Mouse (Mus musculus) kidney, embryonic 16.5 days (tissue): ENCODE results near the gene Ppa1. TPM values are rescaled to one million over a fixed set of nuclear protein-coding genes. Genes with fewer than 3 reads are reported as not detected.
A peak's percentile ranks its signal among the peaks of the same experiment; 100 is the strongest.
"Not testable (repeated sequence)": the region's sequence is repeated elsewhere in the genome, so short reads cannot be mapped to it uniquely, and the experiment has no call there.

ENCODE experiments used
- ATAC-seq: fragments of 200-750 bp; cut with Nextera tagmentation; 2 replicates; pipeline ENCODE4 v1.8.0; 2017; ENCODE audit warnings: moderate TSS enrichment; ENCODE audit not compliant: low FRiP score, low TSS enrichment
- H3K27ac ChIP-seq: fragments of 300-500 bp; sonication (generic); 2 replicates; pipeline ENCODE4 v1.5.1; 2014; ENCODE audit warnings: low read length
- H3K27me3 ChIP-seq: fragments of 300-500 bp; sonication (generic); 2 replicates; pipeline ENCODE4 v1.6.1; 2014; ENCODE audit warnings: low read length, control low read depth, mixed read lengths; ENCODE audit not compliant: insufficient read depth
- H3K36me3 ChIP-seq: fragments of 300-500 bp; sonication (generic); 2 replicates; pipeline ENCODE4 v1.6.1; 2014; ENCODE audit warnings: low read length, control low read depth, mixed read lengths; ENCODE audit not compliant: insufficient read depth
- H3K4me1 ChIP-seq: fragments of 300-500 bp; sonication (generic); 2 replicates; pipeline ENCODE4 v1.6.1; 2014; ENCODE audit warnings: low read length, control low read depth, mixed read lengths; ENCODE audit not compliant: insufficient read depth
- H3K4me2 ChIP-seq: fragments of 300-500 bp; sonication (generic); replicated peaks from 2 replicates; pipeline ENCODE4 v1.6.1; 2014; ENCODE audit warnings: low read depth, low read length
- H3K4me3 ChIP-seq: fragments of 300-500 bp; sonication (generic); 2 replicates; pipeline ENCODE4 v1.5.1; 2014; ENCODE audit warnings: mild to moderate bottlenecking, low read length
- H3K9ac ChIP-seq: fragments of 300-500 bp; sonication (generic); replicated peaks from 2 replicates; pipeline ENCODE4 v1.6.1; 2014; ENCODE audit warnings: low read length
- H3K9me3 ChIP-seq: fragments of 300-500 bp; sonication (generic); 2 replicates; pipeline ENCODE4 v1.6.1; 2016; ENCODE audit warnings: low read length, control low read depth
- WGBS: fragments of 180-500 bp; shearing (Covaris S2); extraction: QIAGEN DNeasy Blood & Tissue Kit; methylation state at CpG from one replicate; pipeline ENCODE4 v1.1.7; 2014; 5-methylcytosine and 5-hydroxymethylcytosine counted together
- polyA plus RNA-seq: library from polyadenylated mRNA; unstranded; fragments of >200 nt; fragmentation: Nextera tagmentation; extraction: Ambion mirVana; gene quantifications from 2 replicates; pipeline ENCODE4 v1.2.1, GENCODE M21; 2015

The Ppa1 gene
- polyA plus RNA-seq = 179 and 180 TPM in 2 replicates

DNA sequence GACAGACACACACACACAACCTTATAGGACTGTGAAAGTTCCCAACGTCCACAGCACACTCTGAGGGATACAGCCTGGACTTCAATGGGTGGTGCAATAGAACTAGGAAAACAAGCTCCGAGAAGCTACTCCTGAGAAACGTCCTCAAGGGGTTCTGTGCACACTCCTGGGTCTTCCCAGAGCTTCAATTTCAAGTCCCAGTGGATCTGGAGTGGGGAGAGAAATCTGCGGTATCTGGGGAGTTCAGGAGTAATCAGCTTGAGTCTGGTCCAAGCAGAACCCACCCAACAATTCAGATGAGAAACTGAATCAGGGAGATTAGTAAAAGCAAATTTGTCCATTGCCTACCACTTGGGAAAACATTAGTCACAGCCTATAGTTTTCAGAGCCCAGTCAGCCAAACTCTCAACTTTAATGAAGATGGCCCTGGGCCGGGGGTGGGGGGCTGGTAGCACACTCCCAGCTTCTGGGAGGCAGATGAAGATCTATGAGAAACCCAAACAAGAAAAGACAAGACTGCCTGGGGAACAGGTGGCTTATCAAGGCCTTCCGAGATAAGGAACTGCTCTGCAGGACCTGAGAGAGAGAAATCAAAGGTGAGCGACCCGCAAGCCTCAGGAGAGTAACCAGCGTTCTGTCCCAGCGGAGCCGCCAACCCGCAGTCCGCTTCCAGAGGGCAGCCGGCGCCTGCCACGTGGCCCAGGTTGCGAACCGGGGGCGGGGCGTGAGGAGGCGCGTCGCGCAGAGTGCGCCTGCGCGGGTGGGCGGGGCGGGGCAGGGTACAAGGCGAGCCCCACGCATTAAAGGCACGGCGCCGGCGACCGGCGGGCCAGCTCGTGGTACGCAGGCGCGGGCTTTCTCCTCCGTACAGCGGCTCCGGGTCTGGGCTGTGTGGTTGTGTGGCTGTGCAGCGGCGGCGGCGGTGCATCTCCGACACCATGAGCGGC is at the start of gene Ppa1:
Ppa1 (plus strand) TSS at position 763 of the 947 bp plus-strand sequence.
- peak within 1 kb of the TSS; percentile 85 for H3K4me2 ChIP-seq
- H3K27ac ChIP-seq = peak within 1 kb of the TSS; percentile 64
- 2% methylated on average over 45 of the region's 50 CpGs for WGBS
- peak within 1 kb of the TSS; percentile 87 for H3K4me3 ChIP-seq
- peak within 1 kb of the TSS; percentile 80 for H3K9ac ChIP-seq
- H3K27me3 ChIP-seq = no peaks in the 10 kb centered on the region
- H3K36me3 ChIP-seq = no peaks in the 10 kb centered on the region
- ATAC-seq = peak; percentile 99
- 0 out of 2 replicates have a peak, but pooled peaks cover 8% of the 10 kb centered on the region for H3K4me1 ChIP-seq
- no peaks in the 10 kb centered on the region for H3K9me3 ChIP-seq

DNA sequence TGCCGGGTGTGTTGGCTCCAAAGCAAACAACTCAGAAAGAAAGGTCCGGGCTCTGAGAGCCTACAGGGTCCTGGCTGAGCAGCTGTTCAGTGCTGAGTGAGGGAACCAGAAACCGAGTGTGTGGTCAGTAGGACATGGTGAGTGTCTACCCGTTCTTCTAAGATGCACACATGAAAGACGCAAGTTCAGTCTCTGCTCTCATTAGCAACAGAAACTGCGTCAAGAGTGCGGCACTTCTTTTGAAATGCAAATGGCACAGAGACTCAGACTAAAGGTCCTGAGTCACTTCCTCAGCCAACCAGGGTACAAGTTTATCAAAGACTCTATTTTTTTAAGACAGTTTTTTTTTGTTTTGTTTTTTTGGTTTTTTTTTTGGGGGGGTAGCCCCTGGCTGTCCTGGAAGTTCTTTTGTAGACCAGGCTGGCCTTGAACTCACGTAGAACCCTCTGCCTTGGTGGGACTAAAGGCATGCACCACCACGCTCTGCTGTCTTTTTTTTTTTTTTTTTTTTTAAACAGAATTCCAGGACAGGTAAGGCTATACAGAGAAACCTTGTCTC is 48.7 kb upstream of the Ppa1 start:
- no peak for ATAC-seq
- Histone ChIP-seq H3K4me2 (no peak overlapping the region), H3K4me1 (peaks cover 4% of the 10 kb centered on the region; the same call in 1 of the 2 replicates), H3K9me3 (no peaks in the 10 kb centered on the region), H3K4me3 (no peak overlapping the region), H3K36me3 (no peaks in the 10 kb centered on the region), H3K27ac (no peak overlapping the region), H3K27me3 (peaks cover 10% of the 10 kb centered on the region; the same call in 1 of the 2 replicates), H3K9ac (no peak overlapping the region)
- WGBS = 70% methylated on average over 9 of the region's 9 CpGs

DNA sequence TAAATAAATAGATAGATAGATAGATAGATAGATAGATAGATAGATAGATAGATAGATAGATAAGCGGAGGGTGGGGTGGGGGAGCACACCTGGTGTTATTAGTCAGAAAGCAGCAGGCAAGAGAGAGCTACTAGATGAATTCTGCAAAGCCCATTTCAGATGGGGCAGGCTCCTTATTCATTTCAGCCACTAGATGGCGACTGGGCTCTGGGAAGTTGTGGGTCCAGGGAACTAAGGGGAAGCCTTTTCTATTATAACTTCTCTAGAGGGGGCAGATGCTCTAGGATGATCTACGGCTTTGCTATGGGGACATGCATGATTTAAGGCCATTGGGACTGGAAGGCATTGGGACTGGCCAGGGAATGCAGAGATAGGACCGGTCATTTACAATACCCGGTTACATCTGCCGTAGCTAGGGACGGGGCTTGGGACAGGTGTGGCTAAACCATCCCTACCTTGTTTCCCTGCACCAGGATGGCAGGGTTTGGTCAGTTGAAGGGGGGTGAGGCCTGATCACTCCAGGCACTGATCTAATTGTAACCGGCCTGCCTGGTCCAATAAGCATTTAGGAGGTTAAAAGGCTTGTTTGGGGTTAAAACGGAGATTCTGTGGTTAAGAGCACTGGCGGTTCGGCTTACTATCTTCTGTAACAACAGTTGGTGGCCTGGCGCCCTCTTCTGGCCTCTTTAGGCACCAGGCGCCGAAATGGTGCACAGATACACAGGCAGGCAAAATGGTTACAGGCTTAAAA is 45.9 kb upstream of the Ppa1 start:
- H3K27me3 ChIP-seq = no peaks in the 10 kb centered on the region
- ATAC-seq = peak; percentile 67

DNA sequence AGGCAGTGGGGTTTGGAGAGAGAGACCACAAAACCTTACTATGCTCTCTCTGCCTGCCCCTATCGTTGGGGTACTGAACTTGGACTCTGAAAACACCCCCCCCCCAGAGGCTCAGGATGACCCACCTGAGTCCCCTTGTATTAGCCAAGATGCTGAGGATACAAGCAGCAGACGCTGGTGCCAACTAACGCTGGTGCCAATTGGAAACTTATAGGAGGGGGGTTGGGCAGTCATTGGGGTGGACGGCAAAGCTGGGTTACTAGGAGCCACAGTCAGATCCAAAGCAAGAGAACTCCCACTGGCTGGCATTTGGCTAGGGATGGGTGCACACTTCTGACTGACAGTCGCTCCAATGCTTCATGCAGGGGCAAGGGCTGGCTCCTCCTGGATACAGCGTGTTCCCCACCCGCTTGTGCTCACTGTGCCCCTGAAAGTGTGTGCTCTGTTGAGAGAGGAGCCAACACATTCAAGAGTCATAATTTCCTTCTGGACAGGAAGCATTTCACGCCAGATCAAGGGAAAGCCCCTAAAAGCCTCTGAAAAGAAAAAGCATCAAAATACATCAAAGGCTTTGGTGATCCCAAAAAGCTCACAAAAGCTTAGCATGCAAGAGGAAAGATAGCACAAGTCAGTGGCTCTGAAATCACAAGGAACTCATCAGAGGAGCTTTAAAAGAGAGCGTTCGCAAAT is 43.8 kb upstream of the Ppa1 start:
- ATAC-seq = no peak
- 65% methylated on average over 10 of the region's 10 CpGs for WGBS
- Histone ChIP-seq H3K4me2 (no peak overlapping the region), H3K9ac (no peak overlapping the region), H3K4me3 (no peak overlapping the region), H3K4me1 (no peaks in the 10 kb centered on the region), H3K9me3 (no peaks in the 10 kb centered on the region), H3K27me3 (no peaks in the 10 kb centered on the region), H3K36me3 (no peaks in the 10 kb centered on the region), H3K27ac (no peak overlapping the region)

More for the DNA sequence above, 45.9 kb upstream of the Ppa1 start:
- WGBS = 10% methylated on average over 14 of the region's 14 CpGs
- H3K9ac ChIP-seq = no peak overlapping the region
- no peaks in the 10 kb centered on the region for H3K9me3 ChIP-seq
- peak overlapping the region; percentile 17 for H3K4me2 ChIP-seq
- H3K4me3 ChIP-seq = no peak overlapping the region
- no peaks in the 10 kb centered on the region for H3K4me1 ChIP-seq
- H3K36me3 ChIP-seq = no peaks in the 10 kb centered on the region
- no peak overlapping the region for H3K27ac ChIP-seq

DNA sequence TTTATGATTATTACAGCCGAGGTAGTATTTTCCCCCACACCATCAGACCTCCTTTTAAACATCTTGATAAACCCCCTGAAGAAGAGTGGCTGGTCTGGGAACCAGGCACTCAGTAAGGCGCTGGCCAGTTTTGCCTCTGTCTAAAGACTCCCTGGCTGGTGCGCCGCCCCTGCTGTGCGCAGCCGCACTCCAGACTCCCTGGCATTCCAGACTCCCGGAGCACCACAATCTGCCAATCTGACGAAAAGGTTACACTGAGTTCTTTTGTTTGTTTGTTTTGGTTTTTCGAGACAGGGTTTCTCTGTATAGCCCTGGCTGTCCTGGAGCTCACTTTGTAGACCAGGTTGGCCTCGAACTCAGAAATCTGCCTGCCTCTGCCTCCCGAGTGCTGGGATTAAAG is 43.0 kb upstream of the Ppa1 start:
- 71% methylated on average over 11 of the region's 11 CpGs for WGBS
- ATAC-seq, H3K4me3 ChIP-seq, H3K4me2 ChIP-seq, H3K27me3 ChIP-seq, H3K4me1 ChIP-seq, H3K9me3 ChIP-seq, H3K9ac ChIP-seq, H3K27ac ChIP-seq, H3K36me3 ChIP-seq: not testable (repeated sequence)

DNA sequence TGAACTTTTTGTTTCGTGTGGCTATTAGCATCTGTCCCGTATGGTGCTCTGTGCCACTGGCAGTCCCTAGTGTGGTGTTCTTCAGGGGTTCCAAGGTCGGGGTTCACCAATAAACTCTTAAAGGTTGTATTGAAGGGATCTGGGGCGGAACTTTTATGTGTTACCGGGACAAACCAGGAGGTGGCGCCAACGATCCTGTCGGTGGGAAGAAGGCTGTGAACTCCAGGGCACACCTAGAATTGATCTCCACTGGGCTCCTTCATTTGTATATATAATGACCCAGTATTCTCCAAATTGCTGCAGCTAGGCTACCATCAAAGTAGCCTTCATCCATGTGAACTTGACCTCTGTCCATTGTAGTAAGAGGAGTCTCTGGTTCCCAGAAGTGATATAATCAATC is 42.5 kb upstream of the Ppa1 start:
- no peaks in the 10 kb centered on the region for H3K4me1 ChIP-seq
- H3K4me3 ChIP-seq = no peak overlapping the region
- H3K9me3 ChIP-seq = no peaks in the 10 kb centered on the region
- H3K4me2 ChIP-seq = no peak overlapping the region
- no peak overlapping the region for H3K9ac ChIP-seq
- no peak for ATAC-seq
- no peaks in the 10 kb centered on the region for H3K36me3 ChIP-seq
- WGBS = 13% methylated on average over 8 of the region's 8 CpGs
- H3K27me3 ChIP-seq = no peaks in the 10 kb centered on the region
- H3K27ac ChIP-seq = no peak overlapping the region

DNA sequence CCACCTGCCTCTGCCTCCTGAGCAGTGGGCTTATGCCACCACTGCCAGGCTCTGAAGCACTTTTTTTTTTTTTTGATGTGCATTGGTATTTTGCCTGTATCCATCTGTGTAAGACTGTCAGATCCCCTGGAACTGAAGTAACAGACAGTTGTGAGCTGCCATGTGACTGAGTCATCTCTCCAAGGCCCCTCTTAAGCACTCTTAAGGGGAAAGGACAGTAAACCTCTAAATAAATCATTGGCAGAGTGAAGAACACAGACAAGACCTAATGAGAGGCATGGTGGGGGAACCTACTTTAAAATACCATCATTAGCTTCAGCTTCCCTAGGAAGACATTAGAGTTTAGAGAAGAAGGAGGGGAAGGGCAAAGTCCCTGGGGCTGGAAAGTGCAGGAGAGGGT is 40.1 kb upstream of the Ppa1 start:
- Histone ChIP-seq H3K27me3 (no peaks in the 10 kb centered on the region), H3K27ac (no peak overlapping the region), H3K9me3 (no peaks in the 10 kb centered on the region), H3K9ac (no peak overlapping the region), H3K4me1 (no peaks in the 10 kb centered on the region), H3K4me3 (no peak overlapping the region), H3K36me3 (no peaks in the 10 kb centered on the region), H3K4me2 (no peak overlapping the region)
- no peak for ATAC-seq

DNA sequence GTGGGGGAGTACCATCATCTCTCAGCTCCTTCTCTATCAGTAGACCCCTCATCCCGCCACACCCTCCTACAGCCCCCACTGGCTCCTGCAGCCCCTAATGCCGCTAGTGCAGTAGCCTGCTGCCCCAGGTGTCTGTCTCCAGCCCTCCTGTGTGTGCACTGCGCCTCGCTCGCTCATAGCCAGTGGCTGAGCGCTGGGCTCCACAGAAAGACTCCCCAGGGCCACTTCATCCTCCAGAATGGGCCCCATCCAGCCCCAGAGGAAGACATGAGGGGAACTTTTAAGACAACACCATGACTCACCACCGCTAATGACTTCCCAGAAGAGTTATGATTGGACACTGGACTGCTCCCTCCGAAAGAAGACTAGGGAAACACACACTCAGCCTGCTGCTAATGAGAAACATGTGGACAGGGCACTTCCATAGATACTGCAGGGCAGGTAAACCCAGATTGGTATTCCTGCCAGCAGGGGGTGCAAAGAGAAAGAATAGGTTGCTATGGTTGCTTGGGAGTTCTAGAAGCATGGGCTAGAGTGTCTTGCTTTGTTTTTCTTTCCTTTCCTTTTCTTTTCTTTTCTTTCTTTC is 37.6 kb upstream of the Ppa1 start:
- no peaks in the 10 kb centered on the region for H3K27me3 ChIP-seq
- 69% methylated on average over 8 of the region's 8 CpGs for WGBS
- H3K36me3 ChIP-seq = no peaks in the 10 kb centered on the region
- H3K9me3 ChIP-seq = no peaks in the 10 kb centered on the region
- H3K27ac ChIP-seq = no peak overlapping the region
- no peak overlapping the region for H3K4me3 ChIP-seq
- no peak for ATAC-seq
- no peak overlapping the region for H3K4me2 ChIP-seq
- peaks cover 5% of the 10 kb centered on the region; the same call in 1 of the 2 replicates for H3K4me1 ChIP-seq
- H3K9ac ChIP-seq = no peak overlapping the region

DNA sequence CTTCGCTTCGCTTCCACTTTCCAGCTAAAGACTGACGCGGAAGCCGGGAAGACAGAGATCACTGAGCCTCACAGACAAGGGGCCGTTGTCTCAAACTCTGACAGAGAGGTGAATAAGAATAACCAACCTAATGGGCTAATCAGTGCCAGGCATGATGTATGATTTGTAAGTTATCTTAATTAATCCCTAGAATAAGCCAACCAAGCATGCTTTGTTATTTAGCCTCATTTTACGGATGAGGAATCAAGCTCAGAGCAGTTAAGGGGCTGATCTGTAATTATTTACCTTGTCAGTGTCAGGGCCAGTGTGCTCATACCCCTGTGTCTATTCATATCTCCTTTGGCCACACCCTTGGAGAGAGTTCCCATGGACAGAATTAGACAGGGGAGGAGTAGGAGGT is 34.0 kb upstream of the Ppa1 start:
- Histone ChIP-seq H3K36me3 (no peaks in the 10 kb centered on the region), H3K9me3 (no peaks in the 10 kb centered on the region), H3K9ac (no peak overlapping the region), H3K27ac (no peak overlapping the region), H3K4me3 (no peak overlapping the region), H3K27me3 (no peaks in the 10 kb centered on the region), H3K4me1 (peaks cover 5% of the 10 kb centered on the region; the same call in 1 of the 2 replicates), H3K4me2 (no peak overlapping the region)
- no peak for ATAC-seq
- WGBS = 71% methylated on average over 7 of the region's 7 CpGs
